Mouse (Mus musculus) large intestine, adult 2 months (tissue): Measurements from ENCODE around the gene Ctbp2. TPM values are rescaled to one million over a fixed set of nuclear protein-coding genes. Genes with fewer than 3 reads are reported as not detected.

Experiments
- DNase-seq: peaks from one replicate; pipeline ENCODE4 v3.0.0-alpha.2; 2012; ENCODE audit warnings: low read depth, low spot score
- WGBS: fragments of 180-500 bp; shearing (Covaris S2); methylation state at CpG from one replicate; pipeline ENCODE4 v1.1.7; 2018; 5-methylcytosine and 5-hydroxymethylcytosine counted together
- polyA plus RNA-seq: library from polyadenylated mRNA; depleted of rRNA; stranded (reverse); fragments of >200 nt; gene quantifications from 2 replicates; pipeline ENCODE4 v1.2.3, GENCODE M21; 2012

Gene Ctbp2
- polyA plus RNA-seq, 1 experiment, result 35.5 TPM

DNA sequence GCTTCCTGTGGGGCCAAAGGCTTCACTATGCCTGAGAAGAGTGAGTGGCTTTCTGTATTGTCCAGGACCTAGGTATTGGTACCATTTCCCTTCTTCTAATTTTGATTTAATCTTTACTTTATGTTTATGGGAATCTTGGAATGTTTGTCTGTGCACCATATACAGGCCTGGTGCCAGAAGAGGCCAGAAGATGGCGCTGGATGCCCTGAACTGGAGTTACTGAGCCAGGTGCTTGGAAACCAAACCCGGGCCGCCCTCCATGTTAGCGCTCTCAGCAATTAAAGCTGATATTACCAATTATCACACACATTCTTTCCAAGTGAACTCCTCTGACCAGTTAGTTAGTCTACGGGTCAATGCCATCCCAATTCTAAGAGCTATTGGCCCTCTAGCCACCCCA is 69.7 kb downstream of the Ctbp2 start:
- 92% methylated on average over 5 of the region's 5 CpGs for WGBS
- no peak for DNase-seq

DNA sequence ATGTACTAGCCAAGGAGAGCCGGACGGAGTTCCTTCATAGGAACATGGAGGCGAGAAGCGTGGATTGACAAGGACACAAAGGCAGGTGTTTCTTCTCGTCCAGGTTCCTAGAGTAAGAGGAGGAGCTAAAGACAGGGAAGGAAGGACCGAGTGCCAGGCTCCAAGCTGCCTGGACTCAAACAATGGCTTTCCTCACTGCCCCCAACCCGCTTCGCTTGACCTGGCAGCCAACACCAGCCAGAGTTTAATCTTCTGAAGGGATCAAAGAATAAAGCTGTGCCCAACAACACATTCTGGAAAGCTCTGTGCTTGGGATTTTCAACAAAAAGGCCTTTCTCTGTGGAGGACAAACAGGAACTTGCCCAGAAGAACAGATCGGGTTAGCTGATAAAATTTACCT is 70.4 kb downstream of the Ctbp2 start:
- 77% methylated on average over 9 of the region's 9 CpGs for WGBS
- DNase-seq, result no peak

DNA sequence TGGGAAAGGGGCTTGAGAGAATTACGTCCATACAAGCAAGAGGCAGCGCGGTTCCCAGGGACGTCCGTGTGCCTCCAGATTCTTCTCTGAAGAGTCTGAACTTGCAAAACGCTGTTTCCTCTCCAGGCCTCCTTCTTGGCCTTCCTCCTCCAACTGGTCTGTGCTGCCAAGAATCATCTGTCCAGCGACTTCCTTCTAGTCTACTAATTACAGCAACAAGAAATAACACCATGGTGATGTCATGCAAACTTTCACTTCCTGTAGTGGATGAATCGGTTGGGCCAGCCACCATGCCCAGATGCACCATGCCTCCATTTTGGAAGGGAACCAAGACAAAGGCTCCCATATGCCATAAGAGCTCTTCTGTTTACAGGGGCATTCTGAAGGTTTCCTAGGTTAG is 71.3 kb downstream of the Ctbp2 start:
- DNase-seq, result no peak
- WGBS, result 35% methylated on average over 8 of the region's 8 CpGs

DNA sequence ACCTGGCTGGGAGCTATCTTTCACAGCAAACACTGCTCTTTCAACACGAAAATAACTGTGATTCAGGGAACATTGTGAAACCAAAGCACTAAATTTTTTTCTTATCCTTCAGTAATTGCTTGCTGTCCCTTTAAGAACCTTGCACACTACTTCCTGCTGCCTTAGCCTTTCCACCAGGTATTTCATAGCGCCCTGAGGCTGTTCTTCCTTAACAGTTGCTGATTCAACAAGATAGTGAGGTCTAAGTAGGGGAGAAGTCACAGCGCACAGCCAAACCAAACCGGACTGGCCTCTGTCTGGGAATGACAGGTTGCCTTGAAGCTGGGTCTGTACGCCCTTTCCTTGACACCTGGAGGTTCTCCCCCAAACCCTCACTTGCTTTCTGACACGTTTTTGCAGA is 73.5 kb downstream of the Ctbp2 start:
- DNase-seq, result no peak
- WGBS, result 26% methylated on average over 6 of the region's 6 CpGs

DNA sequence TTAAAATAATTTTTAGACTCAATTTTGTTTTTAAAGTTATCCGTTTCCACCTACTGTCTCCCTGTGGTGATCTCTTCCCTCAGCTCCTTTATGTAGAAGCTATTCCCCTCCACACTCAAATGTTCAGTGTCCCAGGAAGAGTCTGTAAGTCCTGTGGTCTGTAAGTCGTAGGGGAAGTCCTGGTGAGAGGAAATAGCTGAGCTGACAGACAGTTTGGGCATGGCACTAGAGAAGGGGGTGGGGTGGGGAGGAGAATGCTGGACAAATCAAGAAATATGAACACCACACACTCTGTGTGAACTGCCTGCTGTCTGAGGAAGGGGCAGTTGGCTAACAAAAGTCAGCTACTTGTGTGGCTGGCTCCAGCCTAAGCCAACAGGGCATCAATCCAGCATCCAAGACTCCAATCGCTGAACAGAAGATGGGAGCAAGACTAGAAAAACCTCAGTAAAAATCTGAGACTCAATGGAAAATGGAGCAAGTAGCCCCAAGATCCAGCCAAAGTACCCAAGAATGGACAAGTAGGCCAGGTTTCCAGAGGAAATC is 76.0 kb downstream of the Ctbp2 start:
- 62% methylated on average over 3 of the region's 3 CpGs for WGBS
- no peak for DNase-seq

DNA sequence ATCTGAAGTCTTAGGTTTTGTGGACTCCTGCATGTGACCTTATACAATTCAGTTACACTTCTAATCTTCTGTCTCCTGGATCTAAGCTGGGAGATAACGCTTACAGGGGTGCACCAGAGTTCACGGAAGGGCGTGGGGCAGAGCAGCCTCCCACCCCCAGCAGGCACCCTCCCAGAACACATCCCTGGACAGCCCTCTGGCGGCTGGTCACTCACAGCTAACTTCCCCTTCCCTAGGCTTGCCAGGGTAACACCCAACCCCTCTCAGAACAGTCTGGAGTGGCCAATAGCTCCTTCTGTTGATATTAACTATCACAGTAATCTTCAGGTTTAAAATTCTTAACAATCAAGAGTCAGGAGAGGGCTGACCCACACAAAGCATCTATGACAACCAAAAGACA is 76.9 kb downstream of the Ctbp2 start:
- WGBS, result 48% methylated on average over 4 of the region's 4 CpGs
- no peak for DNase-seq

DNA sequence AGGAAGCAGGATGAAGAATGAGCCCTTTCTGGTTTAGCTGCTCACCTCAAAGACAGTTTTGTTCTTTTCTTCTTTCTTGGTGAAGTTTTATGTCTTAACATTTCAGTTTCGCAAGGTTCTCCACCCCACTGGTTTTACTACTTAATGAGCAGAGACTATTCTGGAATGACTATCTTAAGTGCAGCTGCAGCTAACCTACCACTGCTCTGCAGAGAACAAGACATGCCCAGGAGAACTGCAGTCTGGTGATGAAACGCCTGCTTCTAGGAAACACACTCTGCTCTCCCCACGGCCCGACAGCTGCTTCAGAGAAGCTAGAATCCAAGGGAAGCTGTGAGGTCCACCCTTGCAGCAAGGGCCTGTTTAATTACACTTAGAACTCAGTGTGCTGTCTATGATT is 79.4 kb downstream of the Ctbp2 start:
- WGBS, result 16% methylated on average over 4 of the region's 4 CpGs
- no peak for DNase-seq

DNA sequence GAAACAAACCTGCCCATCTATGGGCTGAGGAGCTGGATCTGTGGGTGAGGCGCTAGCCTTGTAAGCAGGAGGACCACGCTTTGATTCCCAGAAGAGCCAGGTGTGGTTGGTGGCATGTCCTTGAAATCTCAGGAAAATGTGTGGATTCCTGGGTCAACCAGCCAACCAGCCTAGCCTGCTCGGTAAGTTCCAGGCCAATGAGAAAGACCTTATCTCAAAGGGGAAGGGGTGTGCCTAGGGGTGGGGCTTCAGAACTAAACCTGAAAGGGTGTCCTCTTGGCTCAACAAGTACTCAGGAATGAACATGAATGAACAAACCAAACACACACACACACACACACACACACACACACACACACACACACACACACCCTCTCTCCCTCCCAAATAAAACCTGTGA is 82.4 kb downstream of the Ctbp2 start:
- no peak for DNase-seq
- 45% methylated on average over 3 of the region's 3 CpGs for WGBS

DNA sequence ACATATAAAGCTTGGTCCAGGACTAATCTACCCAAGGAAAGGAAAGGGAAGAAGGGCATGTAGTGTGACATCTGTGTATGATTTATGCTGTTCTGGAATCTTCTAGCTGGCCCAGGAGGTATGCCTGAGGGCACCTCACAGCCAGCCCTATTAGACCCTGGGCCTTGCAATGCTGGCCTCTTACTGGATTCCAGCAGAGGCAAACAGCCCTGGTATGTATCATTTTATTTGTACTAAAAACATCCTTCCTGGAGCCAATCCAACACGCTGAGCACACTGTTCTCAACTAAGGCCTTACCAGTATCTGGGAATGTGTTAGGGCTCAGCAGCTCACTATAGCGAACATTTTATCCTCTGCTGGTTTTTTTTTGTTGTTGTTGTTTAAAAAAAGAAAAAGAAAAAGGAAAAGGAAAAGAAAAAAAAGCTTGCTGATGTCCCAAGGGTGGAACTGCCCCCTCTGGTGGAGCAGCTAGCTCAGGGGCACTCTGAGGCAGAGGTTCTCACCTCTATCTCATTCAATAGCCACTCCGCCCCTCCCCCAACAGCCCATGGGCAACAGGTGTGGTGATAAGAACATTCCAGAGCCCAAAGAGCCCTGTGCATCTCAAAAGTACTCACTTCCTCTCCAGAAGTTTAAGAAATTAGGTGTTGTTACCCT is 83.3 kb downstream of the Ctbp2 start:
- WGBS, result 39% methylated on average over 3 of the region's 3 CpGs
- DNase-seq, result no peak

DNA sequence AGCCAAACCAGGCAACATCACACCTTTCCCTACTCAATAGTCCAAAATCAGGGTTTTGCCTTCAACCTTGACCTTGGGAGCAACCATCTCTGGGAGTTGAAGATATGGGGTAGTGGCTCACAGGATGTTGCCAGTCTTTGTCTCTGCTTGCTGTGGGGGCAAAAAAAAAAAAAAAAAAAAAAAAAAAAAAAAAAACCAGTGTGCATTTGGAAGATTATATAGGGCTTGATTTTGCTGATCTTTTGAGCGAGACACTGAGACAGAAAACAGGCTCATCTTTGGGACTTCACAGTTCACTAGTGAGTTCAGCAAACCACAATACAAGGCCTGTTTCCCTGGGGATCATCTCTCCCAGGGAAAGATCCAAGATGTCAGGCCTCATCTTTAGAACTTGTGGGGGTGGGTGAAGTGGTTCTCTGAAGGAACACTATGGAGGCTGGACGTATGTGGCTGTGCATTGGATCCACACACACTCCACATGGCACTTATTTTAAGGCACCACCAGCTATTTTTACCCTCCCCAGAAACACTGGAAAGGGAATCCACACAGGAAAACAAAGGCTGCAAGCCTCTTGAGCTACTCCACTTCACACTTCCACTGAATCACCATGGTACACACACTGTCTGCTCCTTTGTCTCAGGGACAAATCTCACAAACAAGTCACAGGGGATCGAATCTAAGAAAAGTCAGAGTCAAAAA is 84.4 kb downstream of the Ctbp2 start:
- 86% methylated on average over 3 of the region's 3 CpGs for WGBS
- no peak for DNase-seq

DNA sequence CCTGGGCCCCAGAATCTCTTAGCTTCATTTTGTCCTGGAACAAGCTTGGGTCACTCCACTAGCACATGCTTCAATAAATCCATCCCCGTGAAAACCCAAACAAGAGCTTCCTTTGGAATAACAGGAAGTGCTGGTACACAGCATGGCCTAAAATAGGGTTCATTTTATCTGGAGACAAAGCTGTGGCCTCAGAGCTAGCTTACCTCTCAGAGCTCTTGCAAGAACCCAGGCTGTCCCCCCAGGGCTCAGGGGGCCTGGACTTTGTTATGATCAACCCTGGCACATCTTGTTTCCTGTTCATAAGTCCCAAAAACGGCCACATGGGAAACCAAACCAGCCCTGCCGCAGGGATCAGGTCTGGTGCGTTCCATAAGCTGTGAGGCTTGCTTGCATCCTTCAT is 86.5 kb downstream of the Ctbp2 start:
- DNase-seq, result no peak
- WGBS, result 41% methylated on average over 4 of the region's 4 CpGs

DNA sequence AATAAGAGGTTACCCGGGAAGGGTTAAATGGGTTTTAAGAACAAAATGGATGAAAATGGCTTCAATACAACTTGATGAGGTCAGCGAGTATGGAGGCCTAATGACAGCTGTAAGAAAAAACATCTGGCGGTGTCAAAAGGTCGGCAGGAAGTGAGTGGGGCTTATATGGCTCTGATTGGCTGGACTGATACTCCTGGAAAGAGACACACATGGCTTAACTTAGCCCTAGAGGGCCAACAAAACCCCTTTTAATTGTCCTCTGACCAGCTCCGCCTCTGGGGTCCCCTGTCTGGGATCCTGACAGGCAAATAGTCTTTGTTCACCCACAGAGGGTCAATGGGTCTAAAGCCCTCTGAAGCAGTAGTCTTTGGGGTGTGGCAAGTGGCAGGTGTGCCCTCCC is 86.9 kb downstream of the Ctbp2 start:
- DNase-seq, result no peak
- 62% methylated on average over 5 of the region's 5 CpGs for WGBS

DNA sequence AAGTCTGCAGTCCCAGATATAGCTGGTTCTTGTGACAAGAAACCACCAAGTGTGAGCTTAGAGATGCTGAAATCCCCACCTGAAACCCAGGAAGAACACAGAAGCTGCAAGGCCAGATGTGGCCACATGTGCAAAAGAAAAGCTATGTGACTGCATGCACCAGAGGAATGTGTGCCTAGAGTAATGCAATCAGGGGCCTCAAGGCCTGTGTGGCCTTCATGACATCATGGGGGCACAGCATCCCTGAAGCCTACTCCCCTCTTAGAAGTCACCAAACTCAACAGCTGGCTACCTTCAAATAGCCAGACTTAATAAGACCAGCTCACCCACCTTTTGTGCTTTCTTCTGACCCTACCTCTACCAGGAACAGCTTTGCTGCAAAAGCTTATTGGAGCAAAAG is 88.3 kb downstream of the Ctbp2 start:
- no peak for DNase-seq

DNA sequence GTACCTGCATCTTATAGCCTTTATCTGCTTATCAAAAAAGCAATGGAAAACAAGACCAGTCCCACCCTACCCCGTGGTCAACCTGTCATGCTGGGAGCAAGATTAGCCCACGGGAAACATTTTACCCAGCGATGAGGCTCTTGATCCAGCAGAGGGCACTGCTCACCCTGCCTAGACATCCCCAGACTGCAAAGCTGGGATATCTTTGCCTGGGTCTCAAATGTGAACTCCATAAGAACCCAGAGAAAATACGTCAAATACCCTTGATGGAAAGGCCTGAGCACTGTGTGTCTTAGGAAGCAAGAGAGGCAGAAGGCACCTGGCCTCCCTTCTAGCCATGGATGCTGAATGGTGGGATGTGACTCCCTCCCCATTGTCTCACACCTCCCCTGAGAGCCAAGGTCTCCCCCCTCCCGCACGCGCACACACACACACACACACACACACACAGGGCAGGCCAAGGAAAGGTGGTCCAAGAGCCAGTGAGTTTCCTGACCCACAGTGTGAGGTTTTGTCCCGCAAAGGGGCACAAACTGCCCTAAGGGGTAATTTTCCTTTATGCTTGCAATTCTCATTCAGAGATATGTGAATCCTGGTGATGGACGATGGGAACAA is 91.5 kb downstream of the Ctbp2 start:
- no peak for DNase-seq
- 45% methylated on average over 9 of the region's 9 CpGs for WGBS

DNA sequence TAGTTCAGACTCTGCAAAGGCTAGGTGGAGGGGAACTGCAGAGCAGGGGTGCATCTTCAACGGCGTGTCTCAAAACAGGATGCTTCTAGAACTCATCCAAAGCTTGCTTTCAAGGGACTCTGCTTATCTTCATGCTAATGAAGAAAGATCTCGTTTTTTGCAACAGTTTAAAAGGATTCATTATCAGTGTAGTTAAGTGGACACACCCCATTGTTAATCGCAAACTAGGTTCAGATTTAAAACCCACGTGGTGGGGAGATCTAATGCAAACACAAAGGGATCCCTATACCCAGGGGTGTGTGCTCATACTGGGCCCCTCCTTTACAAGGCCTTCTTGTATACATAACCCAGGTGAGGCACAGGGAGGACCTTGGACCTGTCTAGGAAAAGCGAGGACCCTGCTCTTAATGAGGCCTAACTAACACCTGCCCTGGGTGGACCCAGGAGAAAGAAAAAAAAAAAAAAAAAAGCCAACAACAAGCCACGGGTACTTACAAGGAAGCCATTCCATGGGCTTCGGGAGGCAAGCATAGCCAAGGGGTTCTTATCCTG is 94.6 kb downstream of the Ctbp2 start:
- DNase-seq, result no peak

DNA sequence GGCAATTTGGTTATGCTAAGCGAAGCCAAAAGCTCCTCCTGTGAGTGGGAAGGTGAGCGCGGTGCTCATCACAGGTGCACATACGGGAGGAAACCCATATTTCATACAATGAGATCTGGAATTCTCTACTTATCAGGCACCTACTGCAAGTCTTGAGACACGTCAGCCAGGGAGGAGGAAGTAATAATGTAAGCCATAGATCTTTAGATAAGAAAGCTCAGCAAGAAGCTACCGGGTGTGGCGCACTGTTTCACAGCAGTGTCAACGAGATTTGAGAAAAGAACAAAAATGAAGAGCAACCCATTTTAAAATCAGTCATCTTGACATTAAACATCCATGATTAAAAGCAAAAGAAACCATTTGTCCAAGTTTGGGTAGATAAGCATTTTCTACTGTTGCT is 95.2 kb downstream of the Ctbp2 start:
- DNase-seq, result no peak
- 27% methylated on average over 8 of the region's 8 CpGs for WGBS

More for the DNA sequence above, 94.6 kb downstream of the Ctbp2 start:
- 29% methylated on average over 8 of the region's 8 CpGs for WGBS

DNA sequence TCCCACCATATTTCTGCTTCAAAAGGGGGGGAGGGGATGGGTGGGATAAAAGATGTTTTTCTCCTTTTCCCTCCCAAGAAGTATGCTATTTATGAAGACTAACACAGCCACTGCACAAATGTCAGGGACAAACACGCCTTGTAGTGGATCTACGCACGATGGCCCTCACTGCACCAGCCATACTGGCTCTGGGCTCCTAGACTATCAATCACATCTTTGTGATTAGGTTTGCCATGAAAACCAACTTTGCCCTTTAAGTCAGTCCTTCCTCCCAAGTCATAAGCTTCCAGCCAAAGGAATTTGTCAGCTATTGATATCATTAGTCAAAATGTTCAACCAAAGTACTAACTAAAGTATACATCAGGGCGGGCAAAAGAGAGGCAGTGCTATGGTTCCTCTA is 96.2 kb downstream of the Ctbp2 start:
- WGBS, result 85% methylated on average over 4 of the region's 4 CpGs
- no peak for DNase-seq

DNA sequence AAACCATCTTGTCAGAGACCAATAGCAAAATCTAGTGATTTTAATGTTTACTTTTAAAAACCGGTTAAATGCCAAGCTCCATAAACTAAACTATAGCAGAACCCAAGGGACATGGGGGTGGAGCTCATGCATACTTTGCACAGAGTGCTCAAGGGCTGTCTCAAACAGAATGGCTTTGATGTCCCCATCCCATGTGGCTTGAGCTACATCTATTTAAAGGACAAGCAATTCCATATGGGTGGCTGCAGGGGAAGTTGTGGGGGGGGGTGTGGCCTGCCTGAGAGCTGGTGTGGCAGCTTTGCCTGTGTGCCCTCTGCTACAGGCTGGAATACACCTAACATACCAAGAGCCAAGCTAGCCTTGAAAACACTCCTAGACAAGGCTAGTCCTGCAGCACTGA is 99.5 kb downstream of the Ctbp2 start:
- no peak for DNase-seq
- 16% methylated on average over 1 of the region's 1 CpGs for WGBS

DNA sequence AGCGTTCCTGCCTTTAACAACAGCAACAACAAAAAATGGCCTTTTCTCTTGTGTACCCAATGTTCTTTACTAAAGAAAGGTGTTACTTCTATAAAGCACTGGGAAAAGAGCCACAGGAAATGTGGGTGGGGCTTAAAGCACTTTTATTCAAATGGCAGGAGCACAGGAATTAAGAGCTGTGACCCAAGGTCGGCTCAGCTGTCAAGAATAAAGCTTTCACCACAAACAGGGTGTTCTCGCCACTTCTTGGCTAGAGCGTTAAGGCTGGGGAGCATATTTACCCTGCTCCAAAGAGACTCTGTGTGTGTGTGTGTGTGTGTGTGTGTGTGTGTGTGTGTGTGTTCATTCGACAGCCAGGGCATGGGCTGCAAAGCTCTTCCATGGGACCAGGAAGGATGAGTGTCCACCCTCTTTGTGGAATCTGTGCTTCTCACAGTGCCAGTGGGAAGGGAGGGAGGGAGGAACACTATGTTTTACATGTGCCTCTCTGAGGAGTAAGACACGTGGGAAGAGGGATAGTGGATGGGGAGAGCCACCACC is 104.6 kb downstream of the Ctbp2 start:
- WGBS, result 24% methylated on average over 6 of the region's 6 CpGs
- DNase-seq, result no peak

DNA sequence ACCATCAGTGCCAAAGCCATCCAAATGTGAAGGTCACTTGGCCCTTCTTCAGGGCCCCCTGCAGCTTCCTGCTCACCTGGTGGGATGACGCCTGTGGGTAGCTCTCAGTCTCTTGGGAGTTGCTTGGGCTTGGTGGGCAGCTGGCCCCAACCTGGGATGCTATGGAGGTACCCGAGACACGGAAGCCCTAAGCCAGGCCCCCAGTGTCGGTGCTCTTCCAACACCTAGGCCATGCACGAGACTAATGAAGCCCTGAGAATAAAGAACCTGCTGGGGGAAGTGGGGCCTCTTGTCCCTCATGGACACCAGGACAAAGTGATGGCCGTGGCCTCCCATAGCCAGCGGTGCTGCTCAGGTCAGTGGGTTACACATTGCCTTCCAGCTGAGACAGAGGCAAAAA is 105.2 kb downstream of the Ctbp2 start:
- DNase-seq, result no peak
- 83% methylated on average over 7 of the region's 7 CpGs for WGBS
